Mouse (Mus musculus) G1E (cell line): ENCODE data around the gene Kcns3.

Experiments
- CTCF ChIP-seq: IDR thresholded peaks from 2 replicates; pipeline ENCODE4 v1.5.1; 2012; ENCODE audit warnings: low read depth, low read length, inconsistent platforms, mixed read lengths
- POLR2AphosphoS5 ChIP-seq: IDR thresholded peaks from 2 replicates; pipeline ENCODE4 v1.6.1; 2012; ENCODE audit warnings: low read depth, low read length, inconsistent platforms; ENCODE audit not compliant: insufficient replicate concordance
- TAL1 ChIP-seq: conservative IDR thresholded peaks from 2 replicates; pipeline ENCODE4 v1.6.1; 2012; ENCODE audit warnings: low read depth, low read length, inconsistent platforms, mixed read lengths

DNA sequence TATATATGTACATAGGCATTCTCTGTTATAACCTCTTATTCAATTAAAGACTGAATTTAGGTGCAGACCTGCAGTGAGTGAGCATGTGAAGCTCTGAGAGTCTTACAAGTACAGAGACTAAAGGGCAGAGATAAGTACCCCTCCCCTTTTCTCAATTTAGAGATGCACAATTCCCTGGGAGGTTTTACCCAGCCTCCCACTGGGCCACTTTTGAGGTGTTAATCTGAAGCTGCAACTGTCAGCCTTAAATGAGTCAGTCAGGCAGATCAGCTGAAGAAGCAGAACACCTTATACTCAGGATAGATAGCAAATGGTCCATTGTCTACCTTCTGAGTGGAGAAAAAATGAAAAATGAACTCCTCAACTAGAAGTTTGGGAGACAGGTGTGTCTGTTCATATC is 109.0 kb downstream of the Kcns3 start:
- TF ChIP-seq CTCF (no peak), TAL1 (no peak), POLR2AphosphoS5 (no peak)
